Mouse (Mus musculus) CH12.LX (cell line): ENCODE measurements at regions not wholly inside any gene's neighbourhood (a gene's known extent, or its start where the extent isn't known, plus 50 kb on each side); places are given as distances from the start of the nearest gene placed in this dataset.

Experiments
- DNase-seq: peaks from one replicate; pipeline ENCODE4 v3.0.0-alpha.2; 2013; ENCODE audit errors: extremely low read depth
- H3K27ac ChIP-seq: 2 replicates; pipeline ENCODE4 v1.5.1; 2012; ENCODE audit warnings: low read depth, mild to moderate bottlenecking, control low read depth, moderate library complexity; ENCODE audit not compliant: insufficient read depth
- H3K27me3 ChIP-seq: replicated peaks from 2 replicates; pipeline ENCODE3; 2012; ENCODE audit warnings: inconsistent platforms
- H3K36me3 ChIP-seq, 2 experiments: replicated peaks in 1 of 2; 2 replicates each; pipeline versions ENCODE3 to v1.6.1; 2012; ENCODE audit warnings: inconsistent platforms in 1 of 2, low read length in 1 of 2, mild to moderate bottlenecking in 1 of 2, mixed read lengths in 1 of 2, moderate library complexity in 1 of 2; ENCODE audit not compliant: control insufficient read depth in 1 of 2, insufficient read depth in 1 of 2
- H3K4me1 ChIP-seq, 2 experiments: 2 replicates each; pipeline ENCODE4 v1.6.1; 2012; ENCODE audit warnings: inconsistent platforms in 1 of 2, moderate library complexity in 1 of 2; ENCODE audit not compliant: insufficient read depth in 2 of 2, control insufficient read depth in 1 of 2
- H3K4me2 ChIP-seq: 2 replicates; pipeline ENCODE4 v1.6.1; 2012; ENCODE audit warnings: low read depth, mild to moderate bottlenecking, control low read depth; ENCODE audit not compliant: poor library complexity, insufficient read depth, severe bottlenecking
- H3K4me3 ChIP-seq, 3 experiments: fragments of 150-350 bp in 1 of 3; sonication (generic) in 1 of 3; replicated peaks in 1 of 3; 2 replicates each; pipeline versions ENCODE3 to v1.5.1; 2011 to 2012; ENCODE audit warnings: low read depth in 2 of 3, low read length in 2 of 3, mild to moderate bottlenecking in 2 of 3, moderate library complexity in 2 of 3, control low read depth in 1 of 3, improper control_type of control experiment in 1 of 3, inconsistent platforms in 1 of 3, mixed read lengths in 1 of 3; ENCODE audit not compliant: poor library complexity in 1 of 3
- H3K79me2 ChIP-seq: replicated peaks from 2 replicates; pipeline ENCODE4 v1.6.1; 2012; ENCODE audit warnings: mild to moderate bottlenecking, moderate library complexity; ENCODE audit not compliant: control insufficient read depth, poor library complexity, insufficient read depth, severe bottlenecking; ENCODE audit errors: extremely low read depth
- H3K9ac ChIP-seq: 2 replicates; pipeline ENCODE4 v1.6.1; 2012; ENCODE audit warnings: low read depth, mild to moderate bottlenecking, control low read depth, moderate library complexity; ENCODE audit not compliant: insufficient read depth
- H3K9me3 ChIP-seq: replicated peaks from 2 replicates; pipeline ENCODE3; 2012; ENCODE audit warnings: low read length, inconsistent platforms, mixed read lengths
- BHLHE40 ChIP-seq: IDR thresholded peaks from 2 replicates; pipeline ENCODE4 v1.6.1; 2011; ENCODE audit warnings: mild to moderate bottlenecking, low read depth, low read length, improper control_type of control experiment
- CHD1 ChIP-seq: IDR thresholded peaks from 2 replicates; pipeline ENCODE4 v1.6.1; 2012; ENCODE audit warnings: low read depth, low read length, improper control_type of control experiment, inconsistent platforms
- CTCF ChIP-seq, 2 experiments: IDR thresholded peaks in 1 of 2; conservative IDR thresholded peaks in 1 of 2; 2 replicates each; pipeline ENCODE4 v1.5.1; 2011 to 2012; ENCODE audit warnings: low read depth in 2 of 2, low read length in 2 of 2, improper control_type of control experiment in 1 of 2, inconsistent platforms in 1 of 2, mild to moderate bottlenecking in 1 of 2, moderate library complexity in 1 of 2
- E2F4 ChIP-seq: IDR thresholded peaks from 2 replicates; pipeline ENCODE4 v1.6.1; 2011; ENCODE audit warnings: low read depth, low read length, improper control_type of control experiment; ENCODE audit not compliant: insufficient replicate concordance
- EP300 ChIP-seq: IDR thresholded peaks from 2 replicates; pipeline ENCODE4 v1.6.1; 2011; ENCODE audit warnings: low read length, improper control_type of control experiment
- IRF4 ChIP-seq: IDR thresholded peaks from 2 replicates; pipeline ENCODE4 v1.6.1; 2014; ENCODE audit warnings: low read depth, mild to moderate bottlenecking, inconsistent platforms, low read length, improper control_type of control experiment
- KAT2A ChIP-seq: IDR thresholded peaks from 2 replicates; pipeline ENCODE4 v1.6.1; 2012; ENCODE audit warnings: low read length, improper control_type of control experiment, inconsistent platforms; ENCODE audit not compliant: insufficient replicate concordance
- MAFK ChIP-seq: IDR thresholded peaks from 2 replicates; pipeline ENCODE4 v1.6.1; 2011; ENCODE audit warnings: low read length, improper control_type of control experiment; ENCODE audit not compliant: insufficient replicate concordance
- MAX ChIP-seq: IDR thresholded peaks from 2 replicates; pipeline ENCODE4 v1.6.1; 2011; ENCODE audit warnings: low read length, improper control_type of control experiment
- MEF2A ChIP-seq: IDR thresholded peaks from 2 replicates; pipeline ENCODE4 v1.6.1; 2014; ENCODE audit warnings: low read depth, mild to moderate bottlenecking, inconsistent platforms, low read length, improper control_type of control experiment, borderline replicate concordance
- MXI1 ChIP-seq: IDR thresholded peaks from 2 replicates; pipeline ENCODE4 v1.6.1; 2011; ENCODE audit warnings: mild to moderate bottlenecking, low read depth, low read length, improper control_type of control experiment
- NELFE ChIP-seq: IDR thresholded peaks from 2 replicates; pipeline ENCODE4 v1.6.1; 2011; ENCODE audit warnings: low read depth, low read length, improper control_type of control experiment
- PAX5 ChIP-seq: IDR thresholded peaks from 2 replicates; pipeline ENCODE4 v1.6.1; 2012; ENCODE audit warnings: low read length, inconsistent platforms, mixed read lengths
- POLR2A ChIP-seq: IDR thresholded peaks from 2 replicates; pipeline ENCODE4 v1.6.1; 2011; ENCODE audit warnings: low read depth, mild to moderate bottlenecking, improper control_type of control experiment, low read length
- TBP ChIP-seq: conservative IDR thresholded peaks from 2 replicates; pipeline ENCODE4 v1.6.1; 2011; ENCODE audit warnings: low read depth, low read length, improper control_type of control experiment
- USF1 ChIP-seq: IDR thresholded peaks from 2 replicates; pipeline ENCODE4 v1.6.1; 2014; ENCODE audit warnings: low read depth, mild to moderate bottlenecking, inconsistent platforms, low read length, improper control_type of control experiment
- ZC3H11A ChIP-seq: IDR thresholded peaks from 2 replicates; pipeline ENCODE4 v1.6.1; 2012; ENCODE audit warnings: low read depth, mild to moderate bottlenecking, inconsistent platforms, low read length, improper control_type of control experiment
- ZKSCAN1 ChIP-seq: IDR thresholded peaks from 2 replicates; pipeline ENCODE4 v1.6.1; 2012; ENCODE audit warnings: low read depth, inconsistent platforms, low read length, improper control_type of control experiment, borderline replicate concordance
- ZMIZ1 ChIP-seq: IDR thresholded peaks from 2 replicates; pipeline ENCODE4 v1.6.1; 2012; ENCODE audit warnings: low read depth, mild to moderate bottlenecking, inconsistent platforms, low read length, improper control_type of control experiment
- ZNF384 ChIP-seq: IDR thresholded peaks from 2 replicates; pipeline ENCODE4 v1.6.1; 2012; ENCODE audit warnings: low read depth, low read length, improper control_type of control experiment, inconsistent platforms
- dilution Hi-C: fragments of 300-500 bp; cut with MboI; formaldehyde crosslinking; loops from 2 replicates; pipeline ENCODE4 v1.14.3; 2020; ENCODE audit warnings: low sequenced_read_pairs; ENCODE audit not compliant: extremely low pct_unique_long_range_greater_than_20kb, extremely low pct_ligation_motif_present
- in situ Hi-C: fragments of 300-500 bp; cut with MboI; formaldehyde crosslinking; loops from 3 replicates; pipeline ENCODE4 v1.14.3; 2019; ENCODE audit warnings: low sequenced_read_pairs, low pct_ligation_motif_present, low pct_unique_long_range_greater_than_20kb, mixed read lengths

GRCm38 (mm10) chr8:112195880-112196279 is 181.0 kb upstream of the Gm6793 start:
- DNase-seq, result no peak
- H3K9me3 ChIP-seq, result peaks cover 53% of the 10 kb centered on the region
- H3K79me2 ChIP-seq, result no peaks in the 10 kb centered on the region
- H3K36me3 ChIP-seq, result no peaks in the 10 kb centered on the region
- H3K4me1 ChIP-seq, result no peaks in the 10 kb centered on the region
- H3K27ac ChIP-seq, result no peak overlapping the region
- H3K4me3 ChIP-seq, result no peak overlapping the region
- H3K9ac ChIP-seq, result no peak overlapping the region
- dilution Hi-C loops, result no loop called here
- TF ChIP-seq IRF4 (no peak), ZC3H11A (no peak), CTCF (conservative IDR thresholded peaks at IDR 0.05 in 1 of 2, IDR thresholded peaks at IDR 0.05 in 1 of 2; ENCODE audit: low read depth in 2 of 2, low read length in 2 of 2) (no peak), MAFK (no peak), PAX5 (no peak), USF1 (no peak), TBP (no peak), POLR2A (no peak), NELFE (no peak), MXI1 (no peak), ZMIZ1 (no peak)
- TF ChIP-seq, all 38 proteins: peak for 0
- Histone ChIP-seq H3K27me3 (no peaks in the 10 kb centered on the region), H3K4me2 (no peak overlapping the region)
- in situ Hi-C loops, result no loop called here

GRCm38 (mm10) chr8:112191846-112192245 is 177.0 kb upstream of the Gm6793 start:
- dilution Hi-C loops, result no loop called here
- TF ChIP-seq E2F4, result no peak
- no peak for TF ChIP-seq CHD1
- no peak for TF ChIP-seq BHLHE40
- no peak for TF ChIP-seq USF1
- no peak for TF ChIP-seq ZNF384
- no peak for TF ChIP-seq POLR2A
- no peak for TF ChIP-seq KAT2A
- no peak for TF ChIP-seq EP300
- TF ChIP-seq ZMIZ1, result no peak
- Histone ChIP-seq H3K36me3 (no peaks in the 10 kb centered on the region), H3K4me1 (no peaks in the 10 kb centered on the region), H3K9ac (no peak overlapping the region), H3K9me3 (peaks cover 46% of the 10 kb centered on the region), H3K27me3 (no peaks in the 10 kb centered on the region), H3K4me2 (no peak overlapping the region), H3K27ac (no peak overlapping the region), H3K4me3 (no peak overlapping the region), H3K79me2 (no peaks in the 10 kb centered on the region)
- in situ Hi-C loops, result no loop called here
- DNase-seq, result no peak

- H3K4me3 ChIP-seq, result no peak overlapping the region
- H3K4me1 ChIP-seq, result no peaks in the 10 kb centered on the region
- TF ChIP-seq MEF2A, result no peak
- no peak for TF ChIP-seq EP300
- no peak for TF ChIP-seq ZMIZ1
- no peak for TF ChIP-seq BHLHE40
- TF ChIP-seq ZC3H11A, result no peak
- TF ChIP-seq POLR2A, result no peak
- TF ChIP-seq ZKSCAN1, result no peak
- no peak for TF ChIP-seq KAT2A
- no peak for TF ChIP-seq MAX
- H3K9me3 ChIP-seq, result peaks cover 35% of the 10 kb centered on the region
- no peak overlapping the region for H3K27ac ChIP-seq
- no peak for DNase-seq
- H3K9ac ChIP-seq, result no peak overlapping the region
- dilution Hi-C loops (no loop called here), in situ Hi-C loops (no loop called here)
- no peaks in the 10 kb centered on the region for H3K79me2 ChIP-seq
- no peaks in the 10 kb centered on the region for H3K27me3 ChIP-seq
- no peaks in the 10 kb centered on the region for H3K36me3 ChIP-seq
- H3K4me2 ChIP-seq, result no peak overlapping the region
Measured at GRCm38 (mm10) chr8:112189698-112190097, 174.9 kb upstream of the Gm6793 start.
